Mouse (Mus musculus) megakaryocyte-erythroid progenitor cell, adult 5-6 weeks (primary cell): ENCODE results near the gene Ccdc158. TPM values are rescaled to one million over a fixed set of nuclear protein-coding genes. Genes with fewer than 3 reads are reported as not detected.

Experiments
- ATAC-seq: replicated peaks from 2 replicates; pipeline ENCODE4 v1.8.0; 2016; ENCODE audit warnings: mild to moderate bottlenecking, inconsistent platforms; ENCODE audit not compliant: severe bottlenecking, poor library complexity, low FRiP score, low TSS enrichment
- total RNA-seq, 2 experiments: library from RNA; stranded (forward) in 1 of 2; stranded (reverse) in 1 of 2; fragments of 200-1000, 215-1000 nt in 1 of 2; fragments of >200 nt in 1 of 2; fragmentation: Nextera tagmentation in 1 of 2; gene quantifications; 2 replicates each; pipeline ENCODE4 v1.2.3; 2014 to 2017

Ccdc158 gene
- total RNA-seq, 2 experiments from 2014 or later: 4.2 to 6.4 TPM

- no peak for ATAC-seq
Observed at GRCm38 (mm10) chr5:92607492-92608229, 67.4 kb downstream of the Ccdc158 start.

GRCm38 (mm10) chr5:92604452-92605247 lies 70.4 kb downstream of the Ccdc158 start:
- no peak for ATAC-seq

DNA sequence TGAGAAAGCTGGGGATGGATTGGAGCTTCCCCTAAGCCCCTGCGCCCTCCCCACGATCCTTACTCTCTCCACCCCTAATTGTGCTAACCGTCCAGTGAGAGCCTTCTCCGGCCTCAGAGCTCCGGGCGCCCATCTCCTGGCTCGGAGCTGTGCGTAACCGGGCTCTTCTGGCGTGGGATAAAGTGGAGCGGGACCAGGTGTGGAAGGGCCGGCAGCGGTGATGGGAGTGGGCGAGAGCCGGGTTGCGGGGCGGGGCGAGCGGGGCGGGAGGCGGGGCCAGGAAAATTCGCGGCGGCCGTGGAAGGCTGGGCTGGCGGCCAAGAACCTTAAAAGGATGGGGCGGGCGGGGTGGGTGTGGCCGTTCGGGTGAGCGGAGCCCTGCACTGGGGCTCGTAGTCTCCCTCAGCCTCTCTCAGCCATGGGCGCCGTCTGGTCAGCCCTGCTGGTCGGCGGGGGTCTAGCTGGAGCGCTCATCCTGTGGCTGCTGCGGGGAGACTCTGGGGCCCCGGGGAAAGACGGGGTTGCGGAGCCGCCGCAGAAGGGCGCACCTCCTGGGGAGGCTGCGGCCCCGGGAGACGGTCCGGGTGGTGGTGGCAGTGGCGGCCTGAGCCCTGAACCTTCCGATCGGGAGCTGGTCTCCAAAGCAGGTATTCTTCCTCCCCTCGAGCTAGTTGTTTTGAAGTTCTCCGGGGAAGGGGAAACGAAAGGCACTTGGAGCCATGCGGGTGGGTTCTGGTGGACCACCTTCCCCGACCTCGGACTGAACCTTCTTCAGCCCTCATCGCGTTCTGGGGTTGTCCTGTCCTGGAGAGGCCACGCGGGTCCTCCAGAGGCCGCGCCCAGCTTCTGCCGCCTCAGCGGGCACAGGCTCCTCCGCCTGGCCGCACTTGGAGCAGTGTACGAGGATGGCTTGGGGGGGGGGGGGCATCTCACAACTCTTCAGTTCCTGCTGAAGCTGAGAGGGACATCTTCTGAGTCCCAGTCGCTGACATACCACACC lies 72.1 kb downstream of the Ccdc158 start, which contains the start of gene Stbd1:
Gene Stbd1 (plus strand): TSS at position 351 of the 1,000 bp plus-strand sequence.
- peak; percentile 76 for ATAC-seq

GRCm38 (mm10) chr5:92599030-92599429 lies 76.0 kb downstream of the Ccdc158 start:
- no peak for ATAC-seq

DNA sequence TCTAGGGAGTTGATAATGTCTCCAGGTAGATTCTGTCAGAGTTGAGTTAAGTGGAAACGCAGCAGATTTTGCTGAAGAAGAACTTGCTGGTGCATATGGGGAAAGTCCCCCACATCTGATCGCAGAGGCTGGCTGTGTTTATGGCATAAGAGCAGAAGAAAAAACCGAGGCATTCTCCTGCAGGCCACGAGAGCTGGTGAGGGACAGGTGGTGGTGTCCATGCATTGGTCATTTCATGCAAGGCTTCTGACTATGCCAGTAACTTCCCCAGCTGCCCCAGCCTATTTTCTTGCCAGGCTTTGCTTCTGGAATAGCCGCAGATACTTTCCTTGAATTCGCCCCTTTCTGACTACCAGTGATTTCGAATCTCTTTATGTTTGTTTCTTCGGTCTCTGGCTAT lies 78.2 kb downstream of the Ccdc158 start:
- ATAC-seq: no peak

DNA sequence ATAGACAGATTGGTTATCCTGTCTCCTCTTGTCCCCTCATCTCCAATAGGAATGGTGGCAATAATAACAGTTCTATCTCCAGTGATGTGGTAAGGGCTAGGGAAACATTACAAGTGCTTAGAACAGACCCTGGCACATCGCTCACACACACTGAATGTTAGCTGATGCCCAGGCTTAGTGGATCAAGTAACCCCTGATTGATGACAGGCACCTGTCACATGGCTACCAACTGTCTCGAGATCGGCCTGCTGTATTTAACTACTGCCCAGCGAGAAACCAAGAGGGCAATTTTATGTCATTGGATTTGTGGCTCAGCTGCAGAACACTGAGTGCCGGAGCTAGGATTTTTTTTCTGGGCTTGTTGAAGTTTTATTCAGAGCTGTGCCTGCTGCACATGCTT lies 80.0 kb downstream of the Ccdc158 start:
- ATAC-seq: no peak

- no peak for ATAC-seq
Observed at GRCm38 (mm10) chr5:92585932-92586331, 89.1 kb downstream of the Ccdc158 start.

GRCm38 (mm10) chr5:92579559-92579958 lies 95.5 kb downstream of the Ccdc158 start:
- no peak for ATAC-seq

DNA sequence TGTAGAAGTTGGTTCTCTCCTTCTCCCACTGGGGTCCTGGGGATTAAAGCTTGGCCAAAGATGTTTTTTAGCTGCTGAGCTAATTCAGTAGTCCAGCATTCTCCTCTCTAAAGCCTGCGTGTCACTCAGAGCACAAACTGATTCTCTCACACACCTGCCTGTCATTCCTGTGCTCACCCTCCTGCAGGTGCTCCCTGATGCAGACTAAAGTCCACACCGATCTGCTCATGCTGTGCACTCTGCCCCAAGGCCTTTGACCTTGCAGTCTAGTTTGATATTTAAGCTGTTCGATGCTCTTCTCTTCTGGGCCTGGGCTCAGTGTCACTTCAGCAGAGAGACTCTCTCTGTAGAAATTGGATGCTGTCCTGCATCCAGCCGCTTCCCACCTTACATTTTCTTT lies 103.8 kb downstream of the Ccdc158 start:
- ATAC-seq: no peak

DNA sequence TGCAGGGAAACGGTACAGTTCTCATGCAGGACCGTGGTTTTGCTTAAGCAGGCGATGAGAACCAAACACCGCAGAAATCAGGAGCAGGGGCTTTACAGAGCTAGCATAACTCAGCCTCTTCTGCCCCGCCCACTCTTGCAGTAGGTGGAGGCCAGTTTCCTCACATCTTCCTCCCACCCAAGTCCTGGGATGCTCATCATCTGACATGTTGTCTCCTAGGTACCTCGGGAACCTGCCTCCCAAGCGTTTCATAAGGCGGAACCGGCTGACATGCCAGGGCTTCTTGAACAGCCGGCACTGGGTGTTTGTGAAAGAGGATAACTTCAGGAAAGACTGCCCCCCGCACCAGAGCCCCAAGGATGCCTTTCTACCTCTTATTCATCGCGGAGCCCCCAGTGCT lies 113.1 kb downstream of the Ccdc158 start:
- no peak for ATAC-seq

DNA sequence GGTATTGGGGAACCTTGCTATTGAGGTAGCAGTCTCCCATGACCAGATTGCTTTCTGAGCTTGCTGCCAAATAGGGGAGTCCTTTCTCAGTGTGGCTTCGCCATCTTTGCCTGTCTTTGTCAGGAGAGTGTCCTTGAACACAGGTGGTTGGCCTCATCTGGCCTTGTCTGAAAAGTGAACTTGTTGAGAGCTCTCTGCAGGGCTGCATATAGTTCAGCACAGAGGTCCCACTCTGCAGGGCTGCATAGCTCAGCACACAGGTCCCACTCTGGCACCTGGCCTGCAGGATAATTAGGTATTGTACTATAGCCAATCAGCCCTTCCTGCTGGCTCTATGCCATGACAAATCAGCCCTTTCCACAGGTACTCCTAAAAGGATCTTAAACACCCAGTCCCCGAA lies 114.9 kb downstream of the Ccdc158 start:
- ATAC-seq: no peak

Other genes starting within 250 kb of the Ccdc158 start
- 75.8 and 80.0 TPM in 2 replicates for gene Nup54, start 240.1 kb downstream of the Ccdc158 start, total RNA-seq (2014; fragmentation: Nextera tagmentation)
- gene Nup54, start 240.1 kb downstream of the Ccdc158 start, total RNA-seq (2017): 99.1 and 106 TPM in 2 replicates
- 19.0 and 23.6 TPM in 2 replicates for gene Scarb2, start 168.4 kb downstream of the Ccdc158 start, total RNA-seq (2014; fragmentation: Nextera tagmentation)
- 52.6 and 58.0 TPM in 2 replicates for gene Scarb2, start 168.4 kb downstream of the Ccdc158 start, total RNA-seq (2017)
- gene Fam47e, start 120.2 kb downstream of the Ccdc158 start, total RNA-seq (2014; fragmentation: Nextera tagmentation): not detected in 2 replicates
- not detected in 2 replicates for gene Fam47e, start 120.2 kb downstream of the Ccdc158 start, total RNA-seq (2017)
- gene Stbd1, start 72.2 kb downstream of the Ccdc158 start, total RNA-seq (2014; fragmentation: Nextera tagmentation): 0.42 TPM in 1 of 2 replicates, not detected in the other
- gene Stbd1, start 72.2 kb downstream of the Ccdc158 start, total RNA-seq (2017): 0.72 TPM in 1 of 2 replicates, not detected in the other
- gene Shroom3, start 8.2 kb upstream of the Ccdc158 start, total RNA-seq (2014; fragmentation: Nextera tagmentation): 0.50 TPM in 1 of 2 replicates, not detected in the other
- gene Shroom3, start 8.2 kb upstream of the Ccdc158 start, total RNA-seq (2017): 1.9 TPM in 1 of 2 replicates, not detected in the other